Mouse (Mus musculus): Measurements from ENCODE around the gene Ptpn3.

Ptpn3 gene

GRCm38 (mm10) chr4:57301410-57302313 lies at the start of gene Ptpn3:
TSS of gene Ptpn3 (minus strand) at chr4:57301837.
- DNase-seq (ENCODE audit: low spot score) = peak; percentile 93

DNA sequence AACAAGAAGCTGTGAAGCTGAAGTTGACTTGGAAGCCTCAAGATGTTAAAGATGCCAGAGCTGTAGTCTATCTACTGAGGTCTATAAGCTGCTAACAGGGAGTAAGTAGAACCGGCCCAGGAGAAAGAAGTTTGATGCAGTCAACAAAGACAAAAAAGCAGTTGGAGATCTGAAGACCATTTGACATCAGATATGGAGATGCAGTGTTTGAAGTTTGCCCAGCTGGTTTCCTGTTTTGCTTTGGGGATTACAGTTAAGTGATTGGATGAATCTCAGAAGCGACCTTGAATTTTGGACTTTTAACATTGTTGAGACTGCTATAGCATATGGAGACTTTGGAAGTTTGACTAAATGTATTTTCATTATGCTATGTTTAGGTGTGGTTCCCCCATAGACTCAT lies 48.9 kb upstream of the Ptpn3 start:
- DNase-seq (ENCODE audit: low spot score) = no peak

- DNase-seq (ENCODE audit: low spot score) = no peak
Observed at GRCm38 (mm10) chr4:57343996-57344395, 42.4 kb upstream of the Ptpn3 start.

GRCm38 (mm10) chr4:57338923-57339322 lies 37.3 kb upstream of the Ptpn3 start:
- DNase-seq (ENCODE audit: low spot score) = no peak

- DNase-seq (ENCODE audit: low spot score) = peak; percentile 36
Observed at GRCm38 (mm10) chr4:57338061-57338460, 36.4 kb upstream of the Ptpn3 start.

DNA sequence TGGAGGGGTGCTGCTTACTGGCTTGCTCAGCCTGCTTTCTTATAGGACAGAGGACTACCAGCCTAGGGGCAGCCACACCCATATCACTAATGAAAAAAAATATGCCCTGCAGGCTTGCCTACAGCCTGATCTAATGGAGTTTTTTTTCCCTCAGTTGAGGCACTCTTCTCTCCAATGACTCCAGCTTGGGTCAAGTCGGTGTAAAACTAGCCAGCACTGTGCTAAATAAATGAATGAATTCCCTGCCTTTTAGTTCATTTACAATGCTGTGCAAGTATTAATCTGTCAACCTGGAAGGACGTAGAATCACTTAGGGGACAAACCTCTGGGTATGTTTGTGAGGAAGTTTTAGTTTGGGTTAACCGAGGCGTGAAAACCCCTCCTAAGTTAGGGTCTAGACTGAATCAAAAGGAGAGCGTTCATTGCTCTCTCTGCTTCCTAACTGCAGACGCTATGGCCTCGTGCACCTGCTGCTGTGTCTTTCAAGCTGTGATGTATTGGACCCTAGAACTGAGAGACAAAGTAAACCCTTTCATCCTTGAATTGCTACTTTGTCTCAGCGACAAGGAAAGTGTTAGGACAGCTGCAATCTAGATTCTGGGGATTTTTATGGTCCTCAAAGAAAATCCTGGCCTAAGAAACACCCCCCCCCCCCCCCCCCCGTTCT lies 33.5 kb upstream of the Ptpn3 start:
- DNase-seq (ENCODE audit: low spot score) = peak; percentile 27

GRCm38 (mm10) chr4:57333926-57334548 lies 32.4 kb upstream of the Ptpn3 start:
- no peak for DNase-seq (ENCODE audit: low spot score)

- no peak for DNase-seq (ENCODE audit: low spot score)
Observed at GRCm38 (mm10) chr4:57332511-57332910, 30.9 kb upstream of the Ptpn3 start.

GRCm38 (mm10) chr4:57320606-57321327 lies 19.1 kb upstream of the Ptpn3 start:
- DNase-seq (ENCODE audit: low spot score) = peak; percentile 75

DNA sequence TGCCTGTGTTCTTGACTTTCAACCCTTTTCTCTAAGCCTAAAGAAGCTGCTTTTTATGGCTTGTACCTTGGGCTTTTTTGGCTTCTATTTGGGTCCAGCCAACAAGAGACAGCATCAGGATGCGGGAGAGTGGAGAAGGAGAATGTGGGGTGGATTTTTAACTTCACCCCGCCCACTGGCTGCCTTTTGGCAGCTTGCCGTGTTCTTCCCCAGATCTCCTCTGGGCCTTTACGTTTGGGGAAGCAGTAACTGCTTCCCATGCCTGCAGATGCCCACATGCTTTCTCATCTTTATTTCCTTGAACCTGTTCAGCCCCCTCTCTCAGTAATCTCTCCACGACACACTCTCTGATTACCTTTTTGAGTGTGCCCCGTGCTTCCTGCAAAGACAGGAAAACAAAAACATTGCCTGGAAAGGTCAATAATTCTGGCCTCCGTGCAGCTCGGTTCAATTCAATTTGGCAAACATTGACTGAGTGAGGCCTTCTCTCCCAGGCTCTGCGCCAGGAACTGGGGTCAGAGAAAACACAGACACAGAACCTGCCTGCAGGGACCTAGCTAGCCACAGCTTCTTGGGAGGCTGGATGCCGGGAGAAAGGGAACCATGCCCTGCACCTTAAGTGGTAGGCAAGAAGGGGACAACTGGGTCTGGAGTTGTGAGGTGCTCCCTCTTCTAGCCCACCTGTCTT lies 17.0 kb upstream of the Ptpn3 start:
- DNase-seq (ENCODE audit: low spot score) = no peak

- no peak for DNase-seq (ENCODE audit: low spot score)
Observed at GRCm38 (mm10) chr4:57312256-57313166, 10.9 kb upstream of the Ptpn3 start.

- no peak for DNase-seq (ENCODE audit: low spot score)
Observed at GRCm38 (mm10) chr4:57311750-57312149, 10.1 kb upstream of the Ptpn3 start.

- DNase-seq (ENCODE audit: low spot score) = peak; percentile 58
Observed at GRCm38 (mm10) chr4:57308214-57309000, 6.8 kb upstream of the Ptpn3 start.

DNA sequence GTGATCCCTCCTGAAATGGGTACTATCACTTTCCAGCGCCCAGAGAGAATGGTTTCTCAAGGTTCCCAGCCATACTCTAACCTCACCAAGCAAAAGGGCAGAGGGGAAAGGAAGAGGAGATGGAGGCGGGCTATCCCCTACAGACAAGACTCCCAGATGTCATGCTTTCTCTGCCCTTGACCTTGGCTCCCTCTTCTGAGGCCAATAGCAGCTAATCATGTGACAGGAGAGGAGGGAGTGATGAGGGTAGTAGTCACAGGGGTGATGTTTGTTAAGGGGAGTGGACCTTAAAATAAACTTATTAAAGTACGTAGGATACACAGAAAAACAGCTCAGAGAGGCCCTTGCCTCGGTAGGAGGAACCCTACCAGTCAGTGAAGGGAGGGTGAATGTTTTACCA lies 6.1 kb upstream of the Ptpn3 start:
- DNase-seq (ENCODE audit: low spot score) = no peak

DNA sequence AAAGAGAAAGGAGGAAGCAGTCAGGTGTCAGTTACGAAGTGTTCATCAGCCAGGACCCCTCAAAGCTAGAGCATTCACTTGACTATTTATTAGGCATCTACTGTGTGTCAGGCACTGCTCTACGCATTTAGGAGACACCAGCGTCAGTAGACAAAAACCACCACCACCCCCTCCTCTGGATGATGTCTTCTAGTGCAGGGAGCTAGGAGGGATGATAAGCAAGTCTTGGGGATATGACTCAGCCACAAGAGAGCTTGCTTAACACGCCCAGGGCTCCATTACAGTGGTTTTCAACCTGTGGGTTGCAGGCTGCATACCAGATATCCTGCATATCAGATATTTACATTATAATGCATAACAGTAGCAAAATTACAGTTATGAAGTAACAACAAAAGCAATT lies 4.6 kb upstream of the Ptpn3 start:
- no peak for DNase-seq (ENCODE audit: low spot score)

GRCm38 (mm10) chr4:57305644-57306043 lies 4.0 kb upstream of the Ptpn3 start:
- no peak for DNase-seq (ENCODE audit: low spot score)

- DNase-seq (ENCODE audit: low spot score) = peak; percentile 41
Observed at GRCm38 (mm10) chr4:57300469-57301409, 898 bp downstream of the Ptpn3 start.

- DNase-seq (ENCODE audit: low spot score) = peak; percentile 48
Observed at GRCm38 (mm10) chr4:57299701-57300468, 1.8 kb downstream of the Ptpn3 start.
